In the genomic region with DNA sequence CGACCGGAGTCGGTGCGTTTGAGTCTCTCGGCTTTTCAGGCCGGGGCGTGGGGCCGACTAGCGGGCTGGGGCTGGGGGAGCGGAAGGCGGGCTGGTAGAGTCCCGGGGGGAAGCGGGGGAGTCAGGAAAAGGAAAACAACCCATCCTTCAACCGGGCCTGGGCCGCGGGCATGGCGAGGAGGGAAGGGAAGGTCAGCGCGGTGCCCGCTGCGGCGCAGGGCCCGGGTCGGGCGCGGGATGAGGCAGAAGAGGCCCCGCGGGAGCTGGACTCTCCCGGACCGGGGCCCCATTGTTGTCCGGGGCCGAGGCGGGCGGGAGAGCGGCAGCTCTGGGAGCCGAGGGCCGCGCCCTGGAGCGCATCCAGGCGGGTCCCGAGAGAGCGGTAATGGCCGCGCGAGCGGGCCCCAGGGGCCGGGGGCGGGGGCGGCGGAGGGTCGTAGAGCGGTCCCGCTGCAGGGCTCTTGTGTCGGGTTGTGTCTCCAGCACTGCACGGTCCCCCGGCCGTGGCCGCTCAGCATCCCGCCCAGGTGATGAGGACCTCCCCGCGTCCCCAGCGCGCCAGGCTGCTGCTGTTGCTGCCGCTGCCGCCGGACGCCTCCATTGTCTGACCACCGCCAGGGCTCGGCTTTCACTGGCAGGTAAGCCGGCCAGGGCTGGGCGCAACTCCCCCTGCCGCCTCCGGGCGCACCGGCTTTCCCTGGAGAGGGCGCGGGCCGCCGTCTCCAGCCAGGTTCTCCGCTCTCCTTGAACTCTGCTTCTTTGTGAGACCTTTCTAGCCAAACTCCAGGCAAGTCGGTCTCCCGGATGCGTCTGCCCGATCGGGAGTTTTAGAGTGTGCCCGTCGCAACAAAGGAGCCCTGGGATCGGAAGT, we compare ENCODE assay signal across 8 mouse cellular contexts. TPM values are rescaled to one million over a fixed set of nuclear protein-coding genes. Genes with fewer than 3 reads are reported as not detected.
A peak's percentile ranks its signal among the peaks of the same experiment; 100 is the strongest.
DNase-seq lines count a peak whose midpoint lies in the region; ATAC-seq and TF ChIP-seq lines count a peak whose summit lies in the region.

No protein-coding gene starts in this region.

- peak overlapping the region; percentile 98 for H3K9ac ChIP-seq in midbrain, embryonic 13.5 days (replicated peaks)

- no peaks in the 10 kb centered on the region for H3K9me3 ChIP-seq in limb, embryonic 10.5 days (replicated peaks)
- no peaks in the 10 kb centered on the region for H3K9me3 ChIP-seq in midbrain, embryonic 13.5 days

- peaks cover 34% of the 10 kb centered on the region for H3K27me3 ChIP-seq in limb, embryonic 10.5 days (ENCODE audit: low read depth, poor library complexity, severe bottlenecking)
- H3K27me3 ChIP-seq in midbrain, embryonic 13.5 days: peaks cover 3% of the 10 kb centered on the region; the same call in 1 of the 2 replicates
- H3K27me3 ChIP-seq in thymus, adult 2 months (ENCODE audit: control insufficient read depth, insufficient read depth, low read length): no peaks in the 10 kb centered on the region; the same call in 1 of the 2 replicates

- peak; percentile 27 to 36 for DNase-seq in B cell, adult 2 months
- DNase-seq in MN1 (ENCODE audit: low spot score): peak; percentile 61
- peak; percentile 26 to 60 for DNase-seq in cerebellum, postnatal 4 days (ENCODE audit: low spot score in 2 of 2)
- peak; percentile 36 to 37 for DNase-seq in heart, postnatal 10 days
- DNase-seq in limb, embryonic 10.5 days (ENCODE audit: low spot score): peak; percentile 78
- peak; percentile 33 for DNase-seq in thymus, adult 2 months
- no peak for DNase-seq in layer of hippocampus, adult 18-20 months (ENCODE audit: low spot score in 2 of 2)

- H3K36me3 ChIP-seq in limb, embryonic 10.5 days: peaks cover 33% of the 10 kb centered on the region
- H3K36me3 ChIP-seq in midbrain, embryonic 13.5 days: 0 out of 2 replicates have a peak, but pooled peaks cover 7% of the 10 kb centered on the region
- no peaks in the 10 kb centered on the region for H3K36me3 ChIP-seq in thymus, adult 2 months (ENCODE audit: control insufficient read depth, insufficient read depth, low read length)

- WGBS in limb, embryonic 10.5 days: under 1% methylated on average over 83 of the region's 88 CpGs
- WGBS in midbrain, embryonic 13.5 days: under 1% methylated on average over 82 of the region's 88 CpGs
- WGBS in thymus, adult 2 months: 1% methylated on average over 86 of the region's 88 CpGs

- TF ChIP-seq CTCF in thymus, adult 2 months (IDR thresholded peaks at IDR 0.05; ENCODE audit: borderline replicate concordance, control insufficient read depth, extremely low read depth, insufficient read depth, low read length, poor library complexity): no peak

- H3K4me1 ChIP-seq in limb, embryonic 10.5 days: peaks cover 34% of the 10 kb centered on the region
- H3K4me1 ChIP-seq in midbrain, embryonic 13.5 days (replicated peaks): peaks cover 61% of the 10 kb centered on the region
- peaks cover 11% of the 10 kb centered on the region for H3K4me1 ChIP-seq in thymus, adult 2 months (replicated peaks; ENCODE audit: control insufficient read depth, insufficient read depth, low read length)

- intact Hi-C loops in heart, postnatal 10 days (cut with DNase I): no loop called here

- ATAC-seq in midbrain, embryonic 13.5 days: no peak; the same call in 1 of the 2 replicates

- peak overlapping the region; percentile 99 for H3K27ac ChIP-seq in limb, embryonic 10.5 days
- peak overlapping the region; percentile 97 for H3K27ac ChIP-seq in midbrain, embryonic 13.5 days
- H3K27ac ChIP-seq in thymus, adult 2 months (ENCODE audit: control insufficient read depth, insufficient read depth, low read length): no peak overlapping the region

- peak overlapping the region; percentile 100 for H3K4me3 ChIP-seq in limb, embryonic 10.5 days
- peak overlapping the region; percentile 98 for H3K4me3 ChIP-seq in midbrain, embryonic 13.5 days (replicated peaks)
- peak overlapping the region; percentile 67 for H3K4me3 ChIP-seq in thymus, adult 2 months (ENCODE audit: control insufficient read depth, insufficient read depth, low read length)

- TF ChIP-seq POLR2A in thymus, adult 2 months (IDR thresholded peaks at IDR 0.05; ENCODE audit: control insufficient read depth, extremely low read depth, insufficient read depth, low read length, poor library complexity): no peak

- H3K4me2 ChIP-seq in midbrain, embryonic 13.5 days (replicated peaks): peak overlapping the region; percentile 71

RNA-seq across cellular contexts. Expression of a gene that starts 0.6 kb away (rescaled TPM):
- 10 to 100 TPM; 57.6 to 58.7 TPM for total RNA-seq in heart, postnatal 10 days (2021)
- 150 and 157 TPM in 2 replicates for polyA plus RNA-seq in limb, embryonic 10.5 days (2016; fragmentation: Nextera tagmentation; extraction: Ambion mirVana)
- 163 and 174 TPM in 2 replicates for polyA plus RNA-seq in midbrain, embryonic 13.5 days (2015; fragmentation: Nextera tagmentation; extraction: Ambion mirVana)
- polyA plus RNA-seq in thymus, adult 2 months (2012; rRNA removed): 35.7 and 42.0 TPM in 2 replicates
- 10 to 100 TPM; 68.8 to 69.3 TPM for total RNA-seq in layer of hippocampus, adult 18-20 months (2021)

RNA-seq across cellular contexts. Expression of a gene that starts 0.9 kb away (rescaled TPM):
- under 1 TPM; 0.74 to 0.81 TPM for total RNA-seq in heart, postnatal 10 days (2021)
- 6.1 and 8.1 TPM in 2 replicates for polyA plus RNA-seq in limb, embryonic 10.5 days (2016; fragmentation: Nextera tagmentation; extraction: Ambion mirVana)
- polyA plus RNA-seq in midbrain, embryonic 13.5 days (2015; fragmentation: Nextera tagmentation; extraction: Ambion mirVana): 24.8 and 28.0 TPM in 2 replicates
- polyA plus RNA-seq in thymus, adult 2 months (2012; rRNA removed): 16.1 and 17.5 TPM in 2 replicates
- 10 to 100 TPM; 84.6 to 90.7 TPM for total RNA-seq in layer of hippocampus, adult 18-20 months (2021)

Comparison
In these comparisons a context has a peak if more than half of its experiments do, and no peak if none do; other contexts are left out.
1. DNase-seq: peak in B cell, adult 2 months (2 of 2), MN1 (single experiment), cerebellum, postnatal 4 days (2 of 2), heart, postnatal 10 days (2 of 2), limb, embryonic 10.5 days (single experiment) and thymus, adult 2 months (single experiment); none in layer of hippocampus, adult 18-20 months (0 of 2).
2. Peak in every context shown above with its lines, with median percentiles within 50 percentile points of each other: H3K4me3 ChIP-seq.